Mouse (Mus musculus) thymus, adult 2 months (tissue): ENCODE data around the gene Entr1.

Experiments used
- CTCF ChIP-seq: fragments of 200-500 bp; IDR thresholded peaks from 2 replicates; pipeline ENCODE4 v1.5.1; 2012; ENCODE audit warnings: mild to moderate bottlenecking, control low read depth, low read length, moderate library complexity, borderline replicate concordance; ENCODE audit not compliant: control insufficient read depth, poor library complexity, insufficient read depth; ENCODE audit errors: extremely low read depth
- POLR2A ChIP-seq: fragments of 200-500 bp; IDR thresholded peaks from 2 replicates; pipeline ENCODE4 v1.6.1; 2012; ENCODE audit warnings: mild to moderate bottlenecking, low read length, control low read depth, moderate library complexity; ENCODE audit not compliant: control insufficient read depth, poor library complexity, insufficient read depth; ENCODE audit errors: extremely low read depth

DNA sequence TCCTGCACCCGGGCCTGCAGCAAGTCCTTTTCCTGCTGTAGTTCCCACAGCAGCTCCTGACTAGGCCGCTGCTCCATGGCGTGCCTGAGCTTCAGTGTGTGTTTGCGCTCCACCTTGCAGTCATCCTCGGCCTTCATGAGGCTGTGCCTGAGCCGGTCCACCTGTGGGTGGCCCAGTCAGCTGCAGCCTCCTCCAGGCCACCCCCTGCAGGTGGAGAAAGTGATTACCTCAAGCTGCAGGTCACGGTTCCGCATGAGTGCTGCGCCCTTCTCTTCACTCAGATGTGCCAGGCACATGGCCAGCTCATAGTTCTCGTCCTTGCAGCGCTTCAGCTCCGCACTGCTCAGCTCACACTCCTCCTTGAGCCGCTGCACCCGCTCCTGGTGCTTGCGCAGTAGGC, 31.6 kb downstream of the Entr1 start:
- no peak for TF ChIP-seq CTCF
- no peak for TF ChIP-seq POLR2A
